Mouse (Mus musculus): Measurements from ENCODE around the gene Igfl3.

Igfl3 gene

GRCm38 (mm10) chr7:18176194-18176593, at the start of gene Igfl3:
TSS of gene Igfl3 (plus strand) at chr7:18176494.
- DNase-seq (ENCODE audit: low spot score) = no peak

GRCm38 (mm10) chr7:18210938-18211337, 34.6 kb downstream of the Igfl3 start:
- peak; percentile 44 for DNase-seq (ENCODE audit: low spot score)

- peak; percentile 2 for DNase-seq (ENCODE audit: low spot score)
Observed at GRCm38 (mm10) chr7:18214699-18215098, 38.4 kb downstream of the Igfl3 start.
